Mouse (Mus musculus): Measurements from ENCODE around the gene Ube3b. TPM values are rescaled to one million over a fixed set of nuclear protein-coding genes. Genes with fewer than 3 reads are reported as not detected.

Ube3b gene
- polyA plus RNA-seq, 1 experiment from 2014 or later = 44.2 TPM

Small RNAs within 50 kb of the gene (microRNA-seq; reads per million reads assigned to microRNA genes)
- not detected for gene Mir7027

Other genes with a start within 250 kb of the Ube3b start
- gene Acacb, start 234.1 kb upstream of the Ube3b start, polyA plus RNA-seq (2015; fragmentation: Nextera tagmentation; extraction: Ambion mirVana) = 12.0 and 13.9 TPM in 2 replicates
- gene Foxn4, start 106.8 kb upstream of the Ube3b start, polyA plus RNA-seq (2015; fragmentation: Nextera tagmentation; extraction: Ambion mirVana) = 0.11 and 0.44 TPM in 2 replicates
- 2.7 and 2.8 TPM in 2 replicates for gene Myo1h, start 91.4 kb upstream of the Ube3b start, polyA plus RNA-seq (2015; fragmentation: Nextera tagmentation; extraction: Ambion mirVana)
- gene Kctd10, start 99 bp upstream of the Ube3b start, polyA plus RNA-seq (2015; fragmentation: Nextera tagmentation; extraction: Ambion mirVana) = 112 and 119 TPM in 2 replicates
- 24.5 and 25.8 TPM in 2 replicates for gene Mmab, start 63.5 kb downstream of the Ube3b start, polyA plus RNA-seq (2015; fragmentation: Nextera tagmentation; extraction: Ambion mirVana)
- 15.8 and 17.5 TPM in 2 replicates for gene Mvk, start 63.7 kb downstream of the Ube3b start, polyA plus RNA-seq (2015; fragmentation: Nextera tagmentation; extraction: Ambion mirVana)
- 0.83 and 0.84 TPM in 2 replicates for gene Fam222a, start 187.4 kb downstream of the Ube3b start, polyA plus RNA-seq (2015; fragmentation: Nextera tagmentation; extraction: Ambion mirVana)

All from heart, embryonic 16.5 days (tissue).